Mouse (Mus musculus): Measurements from ENCODE around the gene Tead1. TPM values are rescaled to one million over a fixed set of nuclear protein-coding genes. Genes with fewer than 3 reads are reported as not detected.
A peak's percentile ranks its signal among the peaks of the same experiment; 100 is the strongest.

The Tead1 gene
- total and polyA plus RNA-seq, 3 experiments, result 39.5 to 195 (median 169) TPM

DNA sequence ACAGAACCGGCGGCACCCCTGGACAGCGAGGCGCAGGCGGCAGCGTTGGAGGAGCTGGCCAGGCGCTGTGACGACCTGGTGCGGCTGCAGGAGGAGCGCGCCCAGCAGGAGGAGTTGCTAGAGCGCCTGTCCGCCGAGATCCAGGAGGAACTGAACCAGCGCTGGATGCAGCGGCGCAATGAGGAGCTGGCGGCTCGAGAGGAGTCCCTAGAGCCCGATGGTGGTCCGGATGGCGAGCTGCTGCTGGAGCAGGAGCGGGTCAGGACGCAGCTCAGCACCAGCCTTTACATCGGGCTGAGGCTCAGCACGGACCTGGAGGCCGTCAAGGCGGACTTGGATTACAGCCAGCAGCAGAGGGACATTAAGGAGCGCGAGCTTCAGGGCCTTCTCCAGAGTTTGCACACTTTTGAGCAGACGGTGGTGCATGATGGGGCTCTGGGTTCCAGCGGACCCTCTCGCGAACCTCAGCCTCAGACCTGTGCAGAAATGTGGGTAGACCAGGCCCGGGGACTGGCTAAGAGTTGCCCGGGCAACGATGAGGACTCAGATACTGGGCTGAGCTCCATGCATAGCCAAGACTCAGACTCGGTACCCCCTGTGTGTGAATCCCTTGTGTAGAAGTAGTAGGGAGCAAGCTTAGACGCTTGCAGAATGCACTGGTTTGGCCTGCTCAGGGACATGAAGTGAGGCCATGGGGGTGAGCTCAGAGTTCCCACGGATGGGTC, 276.1 kb downstream of the Tead1 start:
- Histone ChIP-seq H3K79me2 (replicated peaks; ENCODE audit: control insufficient read depth, insufficient read depth, low read length) (no peaks in the 10 kb centered on the region), H3K4me1 (ENCODE audit: control insufficient read depth, insufficient read depth, low read length) (no peaks in the 10 kb centered on the region; the same call in 1 of the 2 replicates), H3K27ac (peak overlapping the region; percentile 61), H3K27me3 (ENCODE audit: control insufficient read depth, insufficient read depth, low read length) (peaks cover 5% of the 10 kb centered on the region; the same call in 1 of the 2 replicates), H3K36me3 (ENCODE audit: control insufficient read depth, insufficient read depth, low read length) (no peaks in the 10 kb centered on the region), H3K9ac (ENCODE audit: low read depth, low read length) (peak overlapping the region; percentile 76), H3K4me3 (peak overlapping the region; percentile 63)
- peak in 1 of 2 experiments; percentile 57 for DNase-seq
- WGBS, result 10% methylated on average over 40 of the region's 40 CpGs
- intact Hi-C loops (cut with DNase I), result loop anchor here (5.0 kb wide), 1 partner anchor 102 kb away; no protein-coding TSS in a partner anchor
- TF ChIP-seq EP300 (IDR thresholded peaks at IDR 0.05; ENCODE audit: insufficient read depth, low read depth, low read length) (no peak), CTCF (IDR thresholded peaks at IDR 0.05) (peak; percentile 59), POLR2A (IDR thresholded peaks at IDR 0.05; ENCODE audit: insufficient read depth, low read depth, low read length) (no peak)

DNA sequence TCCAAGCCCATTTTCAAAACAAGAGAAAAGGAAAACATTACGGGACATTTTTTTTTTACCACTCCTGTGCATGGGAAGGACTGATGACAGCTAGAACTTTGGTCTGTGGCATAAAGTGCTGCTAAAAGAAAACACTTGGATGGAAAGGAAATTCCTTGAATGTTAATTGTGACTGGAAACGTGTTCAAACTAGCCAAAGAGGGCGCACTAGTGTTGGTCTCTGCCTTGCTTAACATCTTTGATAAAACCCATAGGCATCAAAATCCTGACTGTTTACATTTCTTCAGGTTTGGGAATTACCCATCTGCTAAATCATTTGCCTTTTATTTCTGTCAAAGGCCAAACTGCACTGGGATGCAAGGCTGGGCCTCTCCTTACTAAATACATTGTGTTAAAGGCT, 276.8 kb downstream of the Tead1 start:
- no peaks in the 10 kb centered on the region for H3K36me3 ChIP-seq (ENCODE audit: control insufficient read depth, insufficient read depth, low read length)
- no peaks in the 10 kb centered on the region for H3K79me2 ChIP-seq (replicated peaks; ENCODE audit: control insufficient read depth, insufficient read depth, low read length)
- WGBS, result 35% methylated on average over 3 of the region's 3 CpGs
- peak overlapping the region; percentile 63; the same call in 1 of the 2 replicates for H3K4me3 ChIP-seq
- H3K27ac ChIP-seq, result peak overlapping the region; percentile 61; the same call in 1 of the 2 replicates
- H3K9ac ChIP-seq (ENCODE audit: low read depth, low read length), result no peak overlapping the region
- DNase-seq, result no peak
- intact Hi-C loops (cut with DNase I), result loop anchor here (5.0 kb wide), 1 partner anchor 101 kb away; no protein-coding TSS in a partner anchor
- H3K27me3 ChIP-seq (ENCODE audit: control insufficient read depth, insufficient read depth, low read length), result peaks cover 5% of the 10 kb centered on the region; the same call in 1 of the 2 replicates
- TF ChIP-seq EP300 (IDR thresholded peaks at IDR 0.05; ENCODE audit: insufficient read depth, low read depth, low read length) (no peak), CTCF (IDR thresholded peaks at IDR 0.05) (peak; percentile 43)
- H3K4me1 ChIP-seq (ENCODE audit: control insufficient read depth, insufficient read depth, low read length), result no peaks in the 10 kb centered on the region; the same call in 1 of the 2 replicates

Small RNA genes within 50 kb of the gene (microRNA-seq; reads per million reads assigned to microRNA genes)
- gene Gm44462, result 0 reads per million in 2 experiments

All from heart, adult 2 months (tissue).